Mouse (Mus musculus) monocyte, adult 5-6 weeks (primary cell): Measurements from ENCODE around the gene Kcnk16. TPM values are rescaled to one million over a fixed set of nuclear protein-coding genes. Genes with fewer than 3 reads are reported as not detected.
"Not testable (repeated sequence)": the region's sequence is repeated elsewhere in the genome, so short reads cannot be mapped to it uniquely, and the experiment has no call there.

Experiments used
- ATAC-seq: fragments of 153-309, 156-312 bp; replicated peaks from 2 replicates; pipeline ENCODE4 v1.8.0; 2017; ENCODE audit warnings: mild to moderate bottlenecking; ENCODE audit not compliant: low TSS enrichment, insufficient number of reproducible peaks, severe bottlenecking, poor library complexity, low FRiP score
- total RNA-seq: library from RNA; stranded (forward); fragments of 200-1000, 200-491, 200-594 nt; gene quantifications from 3 replicates; pipeline ENCODE4 v1.2.3, GENCODE M21; 2017

The Kcnk16 gene
- total RNA-seq, result not detected in 3 replicates

DNA sequence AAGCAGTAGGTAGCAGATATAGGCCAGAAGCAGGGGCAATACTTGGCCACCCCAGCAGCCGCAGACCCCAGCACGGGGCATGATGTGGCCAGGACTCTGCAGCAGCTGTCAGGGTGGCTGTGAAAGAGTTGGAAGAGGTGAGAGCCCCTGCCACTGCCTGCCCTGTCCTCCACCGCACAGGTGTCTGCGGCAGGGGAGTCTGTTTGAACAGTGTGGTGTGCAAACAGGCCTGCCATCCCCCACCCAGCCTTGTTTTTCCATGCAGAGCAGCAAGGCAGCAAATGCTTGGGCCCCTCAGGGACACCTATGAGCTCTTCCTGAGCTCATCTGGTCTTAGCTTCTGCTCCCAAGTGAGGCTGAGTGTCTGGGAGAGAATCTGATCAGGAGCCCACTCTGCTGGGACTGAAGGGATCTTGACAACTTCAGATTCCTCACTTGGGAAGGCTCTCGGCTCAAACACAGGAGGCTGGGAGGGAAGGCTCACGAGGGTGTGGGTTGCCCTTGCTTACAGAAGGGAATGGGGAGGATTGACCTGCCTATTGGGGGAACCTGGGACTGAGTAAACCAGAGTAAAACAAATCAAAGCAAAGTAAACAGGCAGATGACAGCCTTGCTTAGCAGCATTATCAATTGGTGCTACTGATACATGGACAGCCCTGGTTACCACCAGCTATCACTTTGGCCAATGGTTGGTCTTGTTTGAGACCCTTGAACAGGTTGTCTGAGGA, at the start of gene Kcnk16:
Kcnk16 (minus strand) TSS at position 118 of the 728 bp plus-strand sequence.
- ATAC-seq, result no peak

DNA sequence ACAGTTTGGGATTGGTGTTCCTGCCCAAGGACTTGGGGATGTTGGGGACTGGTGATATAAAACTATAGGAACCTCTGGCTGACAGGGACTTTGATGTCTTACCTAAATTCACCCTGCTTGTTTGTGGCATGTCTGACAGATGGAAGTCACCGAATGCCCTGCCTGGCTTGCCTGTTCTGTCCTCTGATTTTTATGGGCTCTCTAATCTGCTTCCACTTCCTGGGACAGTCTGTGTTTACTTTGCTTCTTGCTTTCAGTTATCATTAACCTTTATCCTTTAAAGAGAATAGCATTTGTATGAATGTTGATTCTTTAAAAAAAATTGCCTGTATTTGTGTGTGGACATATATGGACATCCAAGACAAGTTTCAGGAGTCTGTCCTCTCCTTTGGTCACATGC, 46.1 kb upstream of the Kcnk16 start:
- ATAC-seq, result no peak

DNA sequence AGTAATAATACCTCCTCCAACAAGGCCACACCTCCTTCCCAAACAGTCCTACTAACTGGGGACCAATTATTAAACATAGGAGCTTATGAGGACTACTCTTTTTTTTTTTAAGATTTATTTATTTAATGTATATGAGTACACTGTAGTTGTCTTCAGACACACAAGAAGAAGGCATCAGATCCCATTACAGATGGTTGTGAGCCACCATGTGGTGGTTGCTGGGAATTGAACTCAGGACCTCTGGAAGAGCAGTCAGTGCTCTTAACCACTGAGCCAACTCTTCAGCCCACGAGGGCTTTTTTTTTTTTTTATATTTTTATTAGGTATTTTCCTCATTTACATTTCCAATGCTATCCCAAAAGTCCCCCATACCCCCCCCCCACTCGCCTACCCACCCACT, 36.1 kb upstream of the Kcnk16 start:
- ATAC-seq, result not testable (repeated sequence)

DNA sequence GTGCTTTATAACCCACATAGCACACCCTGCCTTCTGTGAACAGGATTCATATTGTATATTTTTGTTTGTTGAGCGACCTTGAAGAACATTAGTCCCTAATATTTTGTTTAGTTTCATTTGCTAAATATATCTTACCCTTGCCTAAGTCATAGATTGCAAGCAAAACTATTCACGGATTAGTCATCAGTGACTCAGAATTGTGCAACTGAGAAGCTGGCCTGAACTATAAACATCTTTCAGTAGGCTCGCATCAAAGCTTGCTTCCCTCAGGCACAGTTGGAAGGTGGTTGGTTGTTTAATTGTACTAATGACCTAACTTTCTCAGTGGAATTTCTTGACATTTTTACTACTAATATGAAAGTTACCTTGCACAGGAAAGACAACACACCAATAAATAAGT, 29.1 kb upstream of the Kcnk16 start:
- ATAC-seq, result peak; percentile 69

DNA sequence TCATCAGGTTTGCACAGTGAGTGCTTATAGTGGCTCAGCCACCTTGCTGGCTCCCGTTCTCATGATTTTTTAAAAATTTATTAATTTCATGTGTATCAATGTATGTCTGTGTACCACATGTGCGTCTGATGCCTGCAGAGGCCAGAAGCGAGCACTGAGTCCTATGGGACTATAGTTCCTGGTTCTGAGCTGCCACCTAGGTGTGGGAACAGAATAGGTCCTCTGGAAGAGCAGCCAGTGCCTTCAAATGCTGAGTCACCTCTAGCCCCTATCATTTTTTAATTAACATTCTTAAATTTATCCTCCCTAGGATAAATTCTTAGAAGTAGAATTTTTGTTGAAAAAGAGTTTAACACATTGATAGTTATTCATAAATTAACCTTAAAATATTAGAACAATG, 28.6 kb upstream of the Kcnk16 start:
- no peak for ATAC-seq

DNA sequence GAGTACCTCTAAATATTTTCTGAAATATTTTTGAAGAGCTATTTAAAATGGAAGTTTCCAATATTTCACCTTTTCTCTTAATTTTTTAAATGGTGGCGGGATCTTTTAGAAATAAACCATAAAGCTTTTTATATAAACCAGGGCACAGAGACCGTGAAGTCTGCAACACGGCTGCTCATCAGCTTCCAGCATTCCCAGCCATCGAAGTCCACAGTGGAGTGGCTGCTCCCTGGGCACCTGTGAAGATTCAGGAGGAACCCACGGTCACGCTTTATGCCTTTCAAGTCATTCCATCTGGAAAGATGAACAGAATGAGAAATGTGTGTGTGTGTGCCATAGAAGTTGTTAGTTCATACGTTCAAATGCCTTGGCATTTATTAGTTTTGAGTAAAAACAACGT, 25.9 kb upstream of the Kcnk16 start:
- no peak for ATAC-seq

DNA sequence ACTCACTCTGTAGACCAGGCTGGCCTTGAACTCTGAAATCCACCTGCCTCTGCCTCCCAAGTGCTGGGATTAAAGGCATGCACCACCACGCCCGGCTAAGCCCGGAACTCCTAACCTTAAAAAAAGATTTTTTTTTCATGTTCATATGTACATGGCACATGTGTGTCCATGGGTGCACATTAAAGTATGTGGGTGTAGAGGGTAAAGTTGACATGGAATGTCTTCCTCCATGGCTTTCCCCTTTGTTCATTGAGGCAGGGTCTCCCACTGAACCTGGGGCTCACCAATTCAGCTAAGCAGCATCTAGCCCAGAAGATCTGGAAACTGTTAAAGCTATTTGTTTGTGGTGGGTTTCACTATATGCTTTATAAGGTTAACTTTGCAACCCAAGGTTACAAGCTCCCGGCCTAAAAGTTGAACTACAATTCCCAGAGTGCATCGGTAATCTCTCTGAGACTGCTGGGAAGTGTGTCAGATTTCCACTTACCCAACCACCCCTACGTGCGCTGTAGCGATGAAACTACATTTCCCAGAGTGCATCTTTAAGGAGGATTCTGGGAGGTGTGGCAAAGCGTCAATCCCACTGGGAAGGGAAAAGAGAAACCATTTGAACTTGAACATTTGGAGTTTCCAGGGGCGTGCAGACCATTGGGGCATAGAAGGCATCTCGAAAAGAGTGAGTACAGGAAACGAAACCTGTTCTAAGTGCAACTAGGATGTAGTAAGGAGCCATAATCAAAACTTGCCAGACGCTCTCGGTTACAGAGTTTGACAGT, 25.3 kb upstream of the Kcnk16 start, which contains the start of gene Nudt13:
Nudt13 (plus strand) TSS at position 581 of the 776 bp plus-strand sequence.
- peak; percentile 97 for ATAC-seq

DNA sequence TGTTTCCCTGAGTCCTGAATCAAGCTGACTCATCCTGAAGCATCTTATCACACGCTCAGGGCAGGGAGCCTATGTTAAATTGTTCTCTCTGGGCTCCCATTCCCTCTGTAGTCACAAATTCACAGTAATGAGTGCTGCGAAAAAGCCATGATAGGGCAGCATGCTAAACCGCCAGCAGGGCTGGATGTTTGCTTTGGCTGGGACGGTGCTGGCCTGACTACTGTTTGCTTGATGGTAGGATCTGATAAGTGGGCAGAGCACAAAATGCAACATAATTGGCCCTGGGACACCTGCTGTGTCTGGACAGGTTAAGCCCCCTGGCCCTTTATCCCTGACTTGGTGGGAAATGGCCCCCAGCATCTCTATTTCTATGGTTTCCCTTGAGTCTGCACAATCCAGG, 22.4 kb upstream of the Kcnk16 start:
- no peak for ATAC-seq

DNA sequence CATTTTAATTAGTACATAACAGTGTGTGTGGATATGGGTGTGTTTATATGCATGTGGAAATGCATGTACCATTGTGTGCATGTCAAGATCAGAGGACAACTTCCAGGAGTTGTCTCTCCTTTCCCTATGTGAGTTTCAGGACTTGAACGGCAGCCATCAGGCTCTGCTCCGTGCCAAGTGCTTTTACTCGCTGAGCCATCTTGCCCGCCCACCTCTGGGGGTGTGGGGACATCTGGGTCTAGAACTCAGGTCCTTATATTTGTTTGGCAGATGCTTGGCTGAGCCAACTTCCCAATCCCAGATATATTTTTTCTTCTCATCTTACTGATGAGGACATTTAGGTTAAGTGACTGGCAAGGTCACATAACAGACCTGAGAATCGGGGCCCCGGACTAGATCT, 578 bp downstream of the Kcnk16 start:
- no peak for ATAC-seq

DNA sequence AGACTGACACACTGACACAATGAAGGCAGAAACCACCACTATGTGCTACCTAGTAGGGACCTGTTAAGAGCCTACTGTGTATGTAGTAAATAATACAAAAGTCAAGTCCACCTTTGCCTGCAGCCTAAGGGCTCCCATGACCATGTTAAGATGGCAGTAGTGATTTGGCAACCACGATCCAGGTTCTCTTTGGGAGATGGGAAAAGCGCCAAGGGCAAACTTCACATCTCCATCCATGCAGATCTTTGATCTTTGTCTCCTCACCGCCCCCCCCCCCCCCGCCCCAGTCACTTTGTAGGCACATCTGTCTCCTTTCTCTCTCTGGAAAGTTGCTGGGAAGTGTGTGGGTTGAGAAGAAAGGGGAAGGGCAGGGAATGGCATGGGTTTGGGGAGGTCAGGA, 6.7 kb downstream of the Kcnk16 start:
- no peak for ATAC-seq

DNA sequence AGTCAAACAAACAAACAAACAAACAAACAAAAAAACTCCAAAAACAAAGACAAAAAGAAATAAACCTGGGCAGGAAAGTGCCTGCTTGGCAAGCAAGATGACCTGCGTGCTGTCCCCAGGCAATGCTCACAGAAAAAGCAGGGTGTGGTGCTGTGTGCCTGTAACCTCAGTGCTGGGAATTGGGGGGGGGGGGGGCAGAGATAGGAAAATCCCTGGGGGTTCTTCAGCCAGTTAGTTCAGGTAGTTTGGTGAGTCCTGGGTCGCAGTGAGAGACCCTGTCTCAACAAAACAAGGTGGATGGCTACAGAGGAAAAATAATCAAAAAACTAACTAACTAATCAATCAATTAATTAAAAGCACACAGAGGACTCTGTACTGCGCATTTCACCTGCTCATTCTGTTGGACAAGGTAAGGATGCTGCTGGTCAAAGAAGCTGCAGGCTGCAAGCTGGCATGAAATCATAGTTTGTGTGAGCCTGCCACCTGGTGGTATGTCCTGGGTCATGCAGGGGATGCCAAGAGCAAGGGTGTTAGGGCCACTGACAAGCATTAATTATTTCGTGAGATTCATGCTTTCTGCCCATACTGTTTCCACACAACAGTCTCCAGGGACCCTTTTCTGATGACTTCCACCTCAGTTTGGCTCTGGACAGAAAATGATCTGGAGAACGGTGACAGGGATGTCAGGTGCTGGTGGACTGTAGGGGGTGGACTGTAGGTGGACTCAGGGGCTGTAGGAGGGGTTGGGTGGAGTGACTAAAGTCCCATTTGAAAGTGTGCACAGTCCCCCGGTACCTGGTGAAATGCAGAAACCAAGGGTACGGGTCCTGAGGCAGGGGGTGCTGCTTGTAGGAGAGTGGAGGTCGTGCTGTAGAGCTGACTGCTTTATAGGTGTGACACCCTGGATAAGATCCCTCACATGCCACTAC, 10.6 kb downstream of the Kcnk16 start:
- 0 out of 2 replicates have a peak, but pooled peaks have one; percentile 64 for ATAC-seq

DNA sequence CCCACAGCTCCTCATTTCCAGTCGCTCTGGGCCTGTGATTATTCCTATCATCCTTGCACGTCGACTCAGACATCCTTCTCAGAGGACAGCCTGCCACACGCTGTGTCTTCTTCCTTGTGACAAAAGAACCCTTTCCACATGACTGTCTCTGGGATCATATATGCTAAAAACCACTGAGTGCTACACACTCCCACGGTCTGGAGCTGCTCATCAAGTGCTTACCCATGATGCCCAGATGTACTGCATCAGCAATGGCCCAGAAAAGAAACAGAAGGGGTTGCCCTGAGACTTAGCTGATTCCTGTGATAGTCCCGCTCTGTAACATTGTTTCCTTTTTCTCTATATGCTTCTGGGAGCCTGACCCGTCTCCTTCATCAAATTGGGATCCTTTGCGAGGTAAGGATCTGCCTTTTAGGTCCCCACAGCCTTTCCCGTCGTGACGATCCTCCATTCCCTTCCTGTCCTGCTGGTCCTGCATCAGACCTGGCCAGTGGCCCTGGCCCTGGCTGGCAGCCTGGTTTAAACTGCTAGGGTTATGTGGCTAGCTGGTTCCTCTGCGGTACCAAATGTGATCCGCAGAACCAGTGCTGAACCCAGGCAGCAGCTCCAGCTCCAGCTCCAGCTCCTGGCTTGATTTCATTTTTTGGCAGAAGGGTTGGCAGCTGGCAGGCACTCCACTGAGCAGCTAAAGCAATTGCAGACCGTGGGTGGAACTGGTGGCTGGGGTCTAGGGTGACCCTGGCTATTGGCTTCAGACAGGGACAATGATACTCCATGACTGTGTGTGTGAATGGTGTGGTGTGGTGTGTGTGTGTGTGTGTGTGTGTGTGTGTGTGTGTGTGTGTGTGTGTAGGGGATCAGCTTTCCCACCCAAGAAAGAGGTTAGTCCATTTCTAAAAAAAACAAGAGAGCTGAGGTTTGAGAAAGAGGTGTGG, 18.5 kb downstream of the Kcnk16 start:
- ATAC-seq, result no peak

DNA sequence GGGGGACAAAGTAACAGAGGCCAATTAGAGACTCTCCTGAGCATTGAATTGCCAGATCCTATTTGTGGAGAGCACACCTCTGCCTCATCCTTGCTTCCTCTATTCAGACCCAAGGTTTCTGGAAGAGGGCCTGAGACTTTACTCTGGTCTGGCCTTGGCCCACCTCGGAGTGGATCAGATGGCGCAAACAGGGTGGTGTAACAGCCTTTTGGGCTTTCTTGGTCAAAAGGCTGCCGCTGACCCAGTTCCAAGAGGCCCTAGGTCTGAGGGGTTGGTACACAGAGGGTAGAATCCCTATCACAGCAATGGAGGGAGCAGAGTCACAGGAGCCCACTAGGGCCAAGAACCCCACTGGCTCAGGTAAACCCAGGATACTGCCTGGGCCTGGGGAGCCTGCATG, 21.0 kb downstream of the Kcnk16 start:
- ATAC-seq, result no peak

DNA sequence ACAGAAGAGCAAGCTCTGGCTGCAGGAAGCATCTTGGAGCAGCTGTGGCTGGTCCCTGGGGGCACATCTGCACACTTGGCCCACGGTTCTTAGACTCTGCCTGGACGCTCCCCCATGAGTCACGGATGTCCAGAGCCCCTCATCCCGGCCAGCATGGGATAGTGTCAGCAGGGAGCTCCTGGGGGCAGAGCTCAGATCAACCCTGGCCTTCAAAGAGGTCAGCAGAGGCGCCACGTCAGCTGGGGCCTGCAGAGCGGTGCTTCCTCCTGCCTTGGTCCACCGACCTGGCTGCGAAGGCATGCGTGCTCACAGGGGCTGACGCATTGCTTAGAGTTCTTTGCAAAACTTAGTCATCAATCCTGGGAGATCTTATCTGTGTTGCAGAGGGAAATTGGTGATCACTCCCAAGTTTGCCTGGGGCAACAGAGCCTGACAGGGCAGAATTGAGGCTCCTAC, 22.2 kb downstream of the Kcnk16 start:
- no peak for ATAC-seq

DNA sequence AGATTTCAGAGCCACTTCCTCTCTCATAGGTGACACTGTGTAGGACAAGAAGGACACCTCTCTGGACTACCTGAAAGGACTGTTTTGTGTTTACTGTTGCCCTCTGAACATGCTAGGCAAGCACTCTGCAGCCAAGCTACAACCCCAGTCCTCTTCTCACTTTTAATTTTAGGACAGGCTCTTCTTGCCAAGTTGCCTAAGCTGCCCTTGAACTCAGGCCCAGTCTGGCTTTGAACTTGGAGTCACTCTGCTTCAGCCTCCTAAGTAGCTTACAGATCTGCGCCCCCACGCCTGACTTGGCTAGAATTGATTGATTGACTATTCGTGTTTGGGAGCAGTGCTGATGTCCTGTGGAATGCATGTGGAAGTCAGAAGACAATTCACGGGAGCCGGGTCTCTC, 23.1 kb downstream of the Kcnk16 start:
- ATAC-seq, result no peak

DNA sequence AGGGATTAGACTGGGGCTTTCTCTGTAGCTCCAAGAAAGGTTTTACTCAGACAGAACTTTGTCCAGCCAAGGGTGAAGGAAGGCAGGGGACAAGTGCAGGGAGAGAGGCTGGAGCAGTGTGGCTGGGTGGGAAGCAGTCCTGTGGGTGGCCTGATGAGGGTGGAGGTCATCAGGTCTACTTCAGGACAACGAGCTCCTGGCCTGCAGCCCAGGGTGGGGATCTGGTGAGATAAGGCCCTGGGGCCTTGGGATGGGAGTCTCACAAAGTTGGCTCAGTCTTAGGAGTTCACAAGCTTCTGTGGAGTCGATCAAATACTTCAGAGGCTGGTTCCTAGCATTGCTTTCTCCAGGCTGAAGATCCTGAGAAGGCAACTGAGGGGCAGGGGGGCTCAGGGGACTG, 23.7 kb downstream of the Kcnk16 start:
- ATAC-seq, result no peak

DNA sequence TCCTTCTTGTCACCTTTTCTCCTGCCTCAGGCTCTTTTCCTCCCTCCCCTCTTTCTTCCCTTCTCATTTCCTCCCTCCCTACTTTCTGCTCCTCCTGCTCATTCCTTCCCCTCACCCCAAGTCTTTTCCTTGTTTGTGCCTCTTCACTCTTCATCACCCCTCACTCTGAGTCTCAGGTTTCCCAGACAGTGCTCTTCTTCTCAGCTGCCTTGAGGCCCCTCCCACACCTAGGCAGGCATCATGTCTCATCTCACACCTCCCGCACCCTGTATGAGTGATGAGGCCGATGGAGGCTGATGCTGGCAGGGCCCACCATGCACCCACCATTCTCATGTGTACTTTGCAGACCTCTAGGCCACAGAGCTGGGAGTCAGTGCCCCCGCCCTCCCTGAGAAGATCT, 25.8 kb downstream of the Kcnk16 start:
- ATAC-seq, result no peak

DNA sequence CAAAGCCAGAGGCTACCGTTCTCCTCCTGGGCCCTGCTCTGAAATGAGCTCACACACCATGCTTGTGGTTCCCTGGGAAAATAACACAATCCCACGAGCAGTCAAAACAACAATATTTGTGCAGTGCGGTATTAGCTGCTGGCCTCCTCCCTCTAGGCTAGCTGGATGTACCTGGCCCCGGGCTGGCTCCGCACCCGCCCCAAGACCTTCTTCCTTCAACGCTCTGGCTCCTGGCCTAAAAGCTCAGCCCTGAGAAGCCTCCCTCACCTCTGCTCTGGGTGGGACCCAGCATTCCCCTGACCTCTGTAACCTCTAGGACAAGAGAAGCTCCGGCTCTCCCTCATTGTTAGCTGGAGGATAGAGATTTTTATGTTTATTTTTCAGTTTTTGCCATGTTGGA, 26.5 kb downstream of the Kcnk16 start:
- ATAC-seq, result no peak
